Mouse (Mus musculus) hematopoietic stem cell, adult 5-6 weeks (primary cell): ENCODE data around the gene Glb1. TPM values are rescaled to one million over a fixed set of nuclear protein-coding genes. Genes with fewer than 3 reads are reported as not detected.

Source experiments
- ATAC-seq, 2 experiments: fragments of 125-278 bp in 1 of 2; replicated peaks in 1 of 2; 2 replicates each; pipeline ENCODE4 v1.8.0; 2016 to 2017; ENCODE audit warnings: inconsistent platforms in 2 of 2, mild to moderate bottlenecking in 2 of 2, moderate number of reproducible peaks in 2 of 2, low read depth in 1 of 2, moderate TSS enrichment in 1 of 2; ENCODE audit not compliant: low FRiP score in 2 of 2, poor library complexity in 2 of 2, severe bottlenecking in 2 of 2, insufficient read depth in 1 of 2, low TSS enrichment in 1 of 2
- total RNA-seq: library from RNA; stranded (forward); fragments of 172-1452, 232-1000 nt; gene quantifications from 2 replicates; pipeline ENCODE4 v1.2.3, GENCODE M21; 2017

The Glb1 gene
- total RNA-seq, 1 experiment from 2014 or later, result 32.0 TPM

DNA sequence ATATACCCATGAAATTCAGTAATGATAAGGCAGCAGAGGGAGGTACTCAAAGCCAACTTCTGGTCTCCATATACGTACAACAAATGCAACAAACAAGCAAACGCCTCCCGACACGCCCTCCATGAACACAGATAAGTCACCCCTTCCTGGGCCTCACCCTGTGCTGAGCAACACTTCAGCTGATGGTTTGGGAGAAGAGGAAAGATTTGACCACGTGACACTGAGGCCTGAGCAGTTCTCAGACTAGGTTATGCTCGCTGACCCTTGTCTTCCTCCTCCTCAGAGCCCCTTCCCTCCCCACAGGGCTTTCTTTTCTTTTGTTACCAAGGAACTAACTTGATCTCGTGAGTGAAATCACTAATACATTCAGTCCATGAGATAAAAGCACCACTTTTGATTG is 66.0 kb downstream of the Glb1 start:
- no peak for ATAC-seq

DNA sequence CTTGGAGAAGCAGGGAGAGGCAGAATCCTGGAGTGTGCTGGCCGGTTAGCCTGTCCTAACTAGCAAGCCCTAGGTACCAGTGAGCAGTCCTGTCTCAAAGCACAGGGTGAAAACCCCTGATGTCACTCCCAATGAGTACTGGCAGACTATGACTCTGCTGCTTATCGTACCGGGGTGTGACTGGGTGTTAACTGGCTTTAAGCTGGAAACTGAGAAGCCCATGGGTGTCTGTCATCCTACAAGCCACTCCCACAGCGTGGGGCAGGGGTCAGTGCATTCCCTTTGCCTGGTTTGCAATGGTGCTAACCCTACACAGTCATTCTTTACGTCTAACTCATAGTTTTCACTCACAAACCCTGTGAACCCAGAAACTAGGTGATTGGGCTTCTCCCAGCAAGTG is 67.3 kb downstream of the Glb1 start:
- no peak for ATAC-seq

DNA sequence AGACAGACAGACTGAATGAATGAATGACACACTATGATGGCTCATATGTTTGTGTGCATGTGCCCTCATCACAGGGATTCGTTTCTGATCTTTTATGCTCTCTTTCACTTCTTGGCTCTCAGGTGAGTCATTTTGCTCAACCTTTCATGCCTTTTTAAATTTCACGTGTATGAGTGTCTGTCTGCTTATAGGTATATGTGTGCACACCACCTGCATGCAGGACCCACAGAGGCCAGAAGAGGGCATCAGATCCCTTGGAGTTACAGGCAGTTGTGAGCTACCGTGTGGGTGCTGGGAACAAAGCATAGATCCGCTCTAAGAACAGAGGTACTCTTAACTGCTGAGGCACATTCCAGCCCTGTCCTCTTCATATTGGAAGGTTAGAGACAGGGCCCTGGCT is 67.8 kb downstream of the Glb1 start:
- ATAC-seq, result no peak

DNA sequence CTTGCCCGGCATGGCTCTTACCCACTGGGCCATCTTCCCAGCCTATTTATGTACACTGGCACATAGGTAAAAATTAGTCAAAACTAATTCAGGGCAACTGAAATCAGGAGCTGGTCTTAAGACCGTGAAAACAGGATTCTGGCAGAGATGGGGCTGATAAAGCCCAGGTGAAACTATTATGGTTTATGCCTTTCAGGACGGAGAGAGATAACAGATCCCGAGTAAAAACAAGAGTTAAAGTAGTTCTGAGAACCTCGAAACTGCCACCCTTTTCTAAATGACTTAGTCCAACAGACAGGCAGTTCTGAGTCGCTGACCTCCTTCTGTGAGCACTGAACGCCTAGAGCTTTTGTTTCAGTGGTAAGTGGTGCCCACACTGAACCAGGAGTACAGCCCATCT is 71.0 kb downstream of the Glb1 start:
- no peak for ATAC-seq

DNA sequence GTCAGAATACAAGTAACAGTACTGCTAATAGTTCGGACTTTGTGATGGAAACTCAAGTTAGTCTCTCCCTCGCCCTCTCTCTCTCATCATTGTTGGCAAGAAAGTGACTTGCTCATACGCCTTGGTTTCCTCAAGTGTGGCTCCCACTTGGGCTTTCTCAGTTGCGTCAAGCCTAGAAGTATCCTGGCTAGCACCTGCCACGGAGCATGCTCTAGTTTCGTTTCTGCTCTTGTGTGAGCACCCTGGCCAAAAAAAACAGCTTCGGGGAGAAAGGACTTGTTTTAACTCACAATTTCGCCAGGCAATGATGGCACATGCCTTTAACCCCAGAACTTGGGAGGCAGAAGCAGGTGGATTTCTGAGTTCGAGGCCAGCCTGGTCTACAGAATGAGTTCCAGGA is 76.1 kb downstream of the Glb1 start:
- ATAC-seq, result no peak

DNA sequence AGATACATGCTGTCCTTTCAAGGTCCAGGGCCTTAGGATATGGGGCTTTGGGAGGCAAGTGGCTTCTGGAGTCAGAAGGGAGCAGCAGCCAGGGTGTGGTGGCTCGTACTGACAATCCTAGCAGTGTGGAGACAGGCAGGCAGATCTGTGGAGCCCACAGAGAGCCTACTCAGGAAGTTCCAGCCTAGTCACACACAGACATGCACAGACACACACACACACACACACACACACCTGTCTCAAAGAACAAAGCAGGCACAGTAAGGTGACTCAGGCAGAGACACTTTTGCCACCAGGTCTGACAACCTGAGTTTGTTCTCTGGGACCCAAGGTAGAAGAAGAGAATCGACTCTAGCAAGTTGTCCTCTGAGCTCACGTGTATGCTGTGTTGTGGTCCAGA is 80.1 kb downstream of the Glb1 start:
- no peak for ATAC-seq

DNA sequence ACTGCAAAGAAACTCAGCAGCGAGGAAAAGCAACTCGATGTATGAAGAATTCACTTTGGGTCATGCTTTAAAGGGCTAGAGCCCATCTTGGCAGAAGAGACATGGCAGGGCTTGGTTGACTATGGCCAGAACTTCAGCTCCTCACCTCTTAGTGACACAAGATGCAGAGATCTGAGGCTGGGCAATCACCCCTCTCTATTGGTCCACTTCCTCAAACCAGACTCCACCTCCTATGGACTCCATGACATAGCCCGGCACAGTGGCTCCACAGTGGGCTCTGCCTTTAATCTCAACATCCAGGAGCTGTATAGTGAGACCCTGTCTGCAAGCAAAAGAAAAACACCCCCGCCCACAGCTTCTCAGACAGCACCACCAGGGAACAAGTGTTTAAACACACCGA is 83.9 kb downstream of the Glb1 start:
- ATAC-seq, result no peak

DNA sequence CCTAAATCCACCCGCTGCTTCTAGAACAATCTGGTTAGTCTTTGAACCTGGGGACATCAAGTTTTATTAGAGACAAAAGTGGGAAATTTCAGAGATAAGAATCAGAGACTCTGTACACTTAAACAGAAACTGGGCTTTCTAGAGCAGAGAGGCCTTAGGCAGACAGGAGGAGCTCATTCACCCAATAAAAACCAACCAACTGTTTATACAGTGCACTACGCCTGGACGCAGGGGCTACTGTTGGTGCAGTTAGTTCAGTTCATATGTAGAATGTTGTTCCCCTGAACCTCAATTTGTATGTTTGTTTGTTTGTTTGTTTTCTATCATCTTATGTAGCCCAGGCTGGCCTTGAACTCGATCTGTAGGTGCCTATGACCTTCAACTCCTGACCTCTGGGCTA is 85.9 kb downstream of the Glb1 start:
- no peak for ATAC-seq

DNA sequence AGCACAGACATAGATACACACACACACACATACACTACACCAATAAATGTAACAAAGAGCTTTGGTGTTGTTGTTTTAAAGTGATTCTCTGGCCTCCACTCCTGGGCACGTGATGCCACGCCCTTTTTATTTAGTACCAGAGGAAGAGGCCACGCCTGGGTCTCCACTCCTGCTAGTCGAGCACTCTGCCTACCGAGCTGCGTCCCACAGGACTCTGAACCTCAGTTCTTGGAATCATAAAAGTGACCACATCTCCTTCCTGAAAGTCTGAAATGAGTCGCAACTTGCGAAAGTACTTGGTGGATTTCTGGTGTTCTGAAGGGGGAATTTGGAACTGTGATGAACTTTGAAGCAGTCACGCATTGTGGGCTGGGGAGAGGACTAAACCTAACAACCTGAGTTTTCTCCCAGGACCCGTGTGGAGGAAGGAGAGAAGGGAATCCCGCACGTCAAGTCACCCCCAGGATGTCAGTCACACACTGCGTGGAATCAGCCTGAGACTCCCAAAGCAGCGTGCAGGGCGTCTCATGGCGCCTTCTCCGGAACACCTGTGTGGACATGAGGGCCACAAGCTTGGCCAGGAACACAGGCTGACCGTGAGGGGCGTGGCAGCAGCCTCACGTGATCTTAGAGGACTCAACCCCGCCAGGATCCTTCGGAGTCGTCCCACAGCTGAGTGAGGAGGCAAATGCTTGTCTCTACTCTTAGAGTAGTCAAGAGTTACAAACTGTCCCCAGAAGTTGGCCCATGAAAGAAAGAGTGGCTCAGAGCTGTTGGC is 86.8 kb downstream of the Glb1 start:
- no peak for ATAC-seq

DNA sequence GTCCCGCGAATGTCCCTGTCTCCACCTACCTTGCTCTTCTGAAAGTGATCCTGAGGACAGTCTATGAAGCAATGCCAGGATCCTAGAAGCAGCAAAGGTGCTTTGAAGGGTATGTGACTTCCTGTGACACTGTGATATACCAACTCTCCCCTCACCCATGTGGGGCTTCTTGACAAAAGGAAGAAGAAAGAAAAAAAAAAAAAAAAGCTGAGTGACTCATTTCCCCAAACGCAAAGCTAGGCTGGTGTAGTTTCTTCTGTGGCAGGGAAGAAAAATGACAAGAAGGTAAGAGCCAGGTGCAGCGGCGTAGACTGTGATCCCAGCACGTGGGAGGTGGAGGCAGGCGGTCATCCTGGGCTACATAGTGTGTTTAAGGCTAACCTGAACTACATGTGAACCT is 95.6 kb downstream of the Glb1 start:
- ATAC-seq, result no peak

DNA sequence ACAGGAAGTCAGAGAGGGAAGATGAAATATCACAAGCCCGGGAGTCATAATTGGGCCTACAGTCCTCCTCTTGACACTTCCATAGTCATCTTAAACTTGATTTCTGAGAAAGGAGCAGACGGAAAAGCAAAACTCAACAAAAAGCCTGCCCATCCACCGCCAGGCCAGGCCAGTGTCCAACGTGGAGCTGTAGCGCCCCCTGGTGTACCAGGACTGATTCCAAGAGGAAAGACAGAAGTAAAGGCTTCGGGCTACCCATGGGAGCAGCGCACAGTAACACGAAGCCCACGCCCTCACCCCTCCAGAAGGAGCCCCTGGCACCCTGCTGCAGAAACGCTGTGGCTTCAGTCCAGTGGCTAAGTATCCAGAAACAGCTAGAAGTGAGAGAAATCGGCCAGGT is 97.3 kb downstream of the Glb1 start:
- peak; percentile 69 to 73 for ATAC-seq

DNA sequence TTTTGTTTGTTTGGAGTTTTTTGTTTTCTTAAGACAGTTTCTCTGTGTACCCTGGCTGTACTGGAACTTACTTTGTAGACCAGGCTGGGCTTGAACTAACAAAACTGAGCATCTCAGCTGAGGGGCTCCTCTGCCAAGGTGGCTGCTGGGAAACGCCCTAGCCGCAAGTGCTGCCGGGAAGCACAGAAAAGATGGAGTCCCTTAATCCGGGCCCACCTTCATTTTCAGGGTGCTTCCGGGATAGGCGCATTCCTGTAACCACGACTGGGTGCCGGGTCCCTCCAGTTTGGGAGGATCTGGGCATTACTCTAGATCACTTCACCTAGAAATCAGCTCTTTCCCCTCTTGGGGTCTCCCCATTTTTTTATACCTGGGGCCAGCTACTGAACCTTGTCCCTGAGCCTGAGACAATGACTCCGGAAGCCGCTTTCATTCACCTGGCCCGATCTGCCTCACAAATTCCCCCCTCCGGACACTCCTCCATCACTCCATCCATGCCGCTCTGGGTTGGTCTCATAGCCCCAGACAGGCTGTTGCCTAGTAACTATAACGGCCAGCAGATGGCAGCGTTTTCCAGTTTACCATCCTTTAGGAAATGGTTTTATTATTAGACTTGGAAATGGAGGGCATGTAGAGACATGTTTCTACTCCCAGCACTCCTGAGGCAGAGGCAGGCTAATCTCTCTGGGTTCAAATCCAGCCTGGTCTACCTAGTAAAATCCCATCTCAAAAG is 99.1 kb downstream of the Glb1 start:
- peak; percentile 47 to 63; a peak in 1 of 4 replicates for ATAC-seq

DNA sequence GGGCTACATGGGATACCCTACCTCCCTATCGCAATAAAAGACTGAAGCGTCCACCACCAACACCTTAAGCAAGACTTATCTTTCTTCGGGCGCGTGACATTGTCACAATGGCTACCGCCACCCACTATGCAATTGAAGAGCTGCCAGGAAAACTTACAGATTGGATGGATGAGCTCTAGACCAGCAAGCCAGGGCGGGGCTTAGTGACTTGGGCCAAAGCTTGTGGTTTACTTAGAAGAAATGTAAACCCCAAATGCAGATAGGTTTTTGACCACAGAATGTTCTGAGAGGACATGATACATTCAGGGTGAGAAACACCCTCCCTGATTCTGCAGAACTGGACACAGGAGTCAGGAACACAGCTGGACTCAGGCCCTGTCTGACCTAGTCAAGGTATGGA is 100.2 kb downstream of the Glb1 start:
- ATAC-seq, result no peak

DNA sequence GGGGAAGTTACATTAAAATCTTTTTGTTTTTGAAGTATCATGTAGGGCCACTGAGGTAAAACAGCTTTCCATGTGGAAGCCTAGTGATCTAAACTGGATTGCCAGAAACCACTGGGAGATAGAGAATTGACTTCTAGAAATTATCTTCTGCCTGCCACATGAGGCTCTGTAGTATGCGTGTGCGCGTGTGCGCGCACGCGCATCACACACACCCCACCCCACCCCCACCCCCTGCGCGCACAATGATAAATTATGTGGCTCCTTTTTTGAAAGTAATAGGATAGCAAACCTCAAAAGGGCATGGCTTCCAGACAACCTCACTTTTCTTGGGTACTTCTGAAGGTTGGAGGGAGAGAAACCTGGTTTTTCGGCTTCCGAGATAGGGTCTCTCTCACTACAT is 101.0 kb downstream of the Glb1 start:
- no peak for ATAC-seq

DNA sequence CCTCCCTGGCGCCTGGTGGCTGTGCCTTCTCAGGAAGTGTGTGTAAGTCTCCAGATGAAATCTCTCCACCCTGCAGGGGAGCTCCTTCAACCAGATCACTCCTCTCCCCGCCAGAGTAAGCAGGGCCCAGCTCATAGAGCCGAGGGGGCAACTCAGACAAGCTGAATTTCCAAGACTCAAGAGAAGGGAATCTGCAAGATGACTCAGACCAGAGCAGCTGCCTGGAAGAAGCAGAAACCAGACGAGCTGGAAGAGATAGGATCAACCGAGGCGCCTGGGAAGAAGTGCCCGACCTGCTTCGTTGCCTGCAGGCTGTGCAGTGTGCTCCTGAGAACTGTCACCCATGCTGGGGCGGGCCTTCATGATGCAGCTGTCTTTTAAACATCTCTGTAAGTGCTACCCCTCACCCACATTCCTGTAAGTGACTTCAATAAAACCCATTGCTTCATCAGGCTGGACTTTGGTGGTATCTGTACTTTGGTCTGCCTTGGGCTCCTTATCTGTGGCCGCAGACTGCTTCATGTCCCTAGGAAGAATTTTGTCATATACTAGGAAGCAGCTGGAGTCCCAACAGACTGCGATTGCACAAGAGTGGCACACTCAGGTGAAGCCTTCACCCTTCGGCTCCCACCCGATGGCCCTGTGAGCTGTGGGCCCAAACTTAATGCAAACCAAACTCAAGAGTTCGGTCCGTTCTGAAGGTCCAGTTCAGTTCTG is 102.0 kb downstream of the Glb1 start:
- no peak for ATAC-seq

DNA sequence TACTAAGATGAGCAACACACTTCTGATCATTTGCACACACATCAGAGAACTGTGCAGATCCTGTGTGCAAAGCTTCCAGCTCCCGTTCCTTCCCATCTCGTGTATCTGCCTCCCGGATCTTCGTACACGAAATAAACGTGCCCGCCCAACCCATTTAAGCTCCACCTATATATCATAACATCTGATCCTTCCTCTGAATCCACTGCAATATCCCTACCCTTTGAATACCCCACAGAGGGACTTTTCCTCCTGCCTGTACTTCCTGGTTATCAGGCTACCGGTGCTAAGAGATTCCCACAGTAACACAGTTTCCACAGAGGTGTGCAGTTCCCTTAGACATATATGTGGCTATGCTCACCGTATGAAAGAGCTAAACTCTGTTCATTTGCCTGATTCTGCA is 103.9 kb downstream of the Glb1 start, which contains the start of gene Ccr4:
Gene Ccr4, minus strand, starts transcription at position 101 of the 400 bp plus-strand sequence.
- no peak for ATAC-seq

DNA sequence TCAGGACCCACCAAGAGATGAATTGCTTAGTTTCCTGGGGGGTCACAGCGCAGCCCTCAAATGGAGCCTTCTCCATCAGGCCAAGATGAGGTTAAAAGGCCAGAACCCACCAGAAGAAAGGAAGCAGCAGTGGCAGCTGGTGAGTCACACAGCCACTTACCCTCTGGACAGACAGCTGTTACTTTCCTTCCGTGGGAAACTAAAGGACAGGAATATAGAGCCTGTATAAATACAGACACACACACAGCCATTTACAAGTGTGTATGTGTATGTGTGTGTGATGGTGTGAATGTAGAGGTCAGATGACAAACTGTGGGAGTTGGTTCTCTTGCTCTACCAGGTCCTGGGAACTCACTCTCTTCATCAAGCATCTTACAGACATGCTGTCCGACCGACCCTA is 105.7 kb downstream of the Glb1 start:
- no peak for ATAC-seq

DNA sequence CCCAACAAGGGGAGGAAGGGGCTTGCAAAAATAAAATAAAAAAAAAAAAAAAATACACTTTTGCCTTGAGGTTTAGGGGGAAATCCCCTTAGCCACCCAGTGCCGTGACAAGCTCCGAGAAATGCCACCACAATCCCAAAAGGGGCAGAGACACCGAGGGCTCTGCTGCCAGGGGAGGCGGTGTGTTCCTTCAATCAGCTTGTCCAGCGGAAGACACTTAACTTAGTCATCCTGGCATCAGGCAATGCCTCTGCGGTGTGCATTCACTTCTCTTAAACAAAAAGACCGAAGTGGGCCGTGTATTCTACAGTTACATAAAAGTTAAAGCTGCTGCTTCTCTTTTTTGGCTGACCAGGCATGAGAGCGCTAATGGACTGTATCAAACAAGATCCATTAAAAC is 106.5 kb downstream of the Glb1 start:
- ATAC-seq, result peak; percentile 76 to 88
